Mouse (Mus musculus) ES-E14 (cell line): ENCODE data around the gene Myo1b. TPM values are rescaled to one million over a fixed set of nuclear protein-coding genes. Genes with fewer than 3 reads are reported as not detected.

ENCODE experiments used
- DNase-seq: peaks from one replicate; pipeline ENCODE4 v3.0.0-alpha.2; 2013; ENCODE audit warnings: low read depth, low spot score
- H3K27ac ChIP-seq: 2 replicates; pipeline ENCODE4 v1.5.1; 2012; ENCODE audit warnings: low read depth, mild to moderate bottlenecking, low read length, moderate library complexity, mixed read lengths; ENCODE audit not compliant: poor library complexity, insufficient read depth, severe bottlenecking
- H3K36me3 ChIP-seq: 2 replicates; pipeline ENCODE4 v1.6.1; 2012; ENCODE audit warnings: mild to moderate bottlenecking, low read length, moderate library complexity, mixed read lengths; ENCODE audit not compliant: control insufficient read depth, poor library complexity, insufficient read depth, severe bottlenecking
- H3K4me1 ChIP-seq, 2 experiments: fragments of 150-350 bp in 1 of 2; sonication (generic) in 1 of 2; 2 replicates each; pipeline ENCODE4 v1.6.1; 2012; ENCODE audit warnings: low read length in 2 of 2, mild to moderate bottlenecking in 1 of 2, mixed read lengths in 1 of 2; ENCODE audit not compliant: control insufficient read depth in 2 of 2, insufficient read depth in 2 of 2, poor library complexity in 1 of 2
- H3K4me3 ChIP-seq, 2 experiments: fragments of 150-350 bp in 1 of 2; sonication (generic) in 1 of 2; 2 replicates each; pipeline ENCODE4 v1.5.1; 2012; ENCODE audit warnings: low read length in 2 of 2, low read depth in 1 of 2, mild to moderate bottlenecking in 1 of 2, mixed read lengths in 1 of 2; ENCODE audit not compliant: insufficient read depth in 1 of 2, poor library complexity in 1 of 2, severe bottlenecking in 1 of 2
- H3K9ac ChIP-seq: 2 replicates; pipeline ENCODE4 v1.6.1; 2012; ENCODE audit warnings: low read depth, mild to moderate bottlenecking, low read length, mixed read lengths; ENCODE audit not compliant: poor library complexity, insufficient read depth, severe bottlenecking
- H3K9me3 ChIP-seq: fragments of 150-350 bp; sonication (generic); 2 replicates; pipeline ENCODE4 v1.6.1; 2012; ENCODE audit warnings: low read depth, mild to moderate bottlenecking, low read length; ENCODE audit not compliant: control insufficient read depth, insufficient read depth
- CHD2 ChIP-seq: IDR thresholded peaks from 2 replicates; pipeline ENCODE4 v1.6.1; 2014; ENCODE audit warnings: mild to moderate bottlenecking, low read depth, low read length, inconsistent platforms
- HCFC1 ChIP-seq: IDR thresholded peaks from 2 replicates; pipeline ENCODE4 v1.6.1; 2012; ENCODE audit warnings: low read length, inconsistent platforms, borderline replicate concordance; ENCODE audit not compliant: insufficient read depth
- MAFK ChIP-seq: IDR thresholded peaks from 2 replicates; pipeline ENCODE4 v1.6.1; 2014; ENCODE audit warnings: mild to moderate bottlenecking, low read depth, low read length, inconsistent platforms; ENCODE audit not compliant: insufficient read depth
- ZC3H11A ChIP-seq: IDR thresholded peaks from 2 replicates; pipeline ENCODE4 v1.6.1; 2012; ENCODE audit warnings: low read depth, mild to moderate bottlenecking, inconsistent platforms, low read length, borderline replicate concordance
- ZNF384 ChIP-seq: IDR thresholded peaks from 2 replicates; pipeline ENCODE4 v1.6.1; 2012; ENCODE audit warnings: low read depth, low read length, inconsistent platforms
- in situ Hi-C, 2 experiments: fragments of 600-800 bp; cut with MboI; formaldehyde crosslinking; loops; one replicate each; pipeline ENCODE4 v1.15.1; 2025; ENCODE audit warnings: low sequenced_read_pairs in 2 of 2, inconsistent platforms in 1 of 2; ENCODE audit not compliant: unreplicated experiment in 2 of 2
- total RNA-seq: library from RNA; depleted of rRNA; stranded (reverse); fragments of 300-350 nt; gene quantifications from 2 replicates; pipeline ENCODE4 v1.2.3, GENCODE M21; 2012

Myo1b gene
- total RNA-seq, 1 experiment = 26.0 TPM

DNA sequence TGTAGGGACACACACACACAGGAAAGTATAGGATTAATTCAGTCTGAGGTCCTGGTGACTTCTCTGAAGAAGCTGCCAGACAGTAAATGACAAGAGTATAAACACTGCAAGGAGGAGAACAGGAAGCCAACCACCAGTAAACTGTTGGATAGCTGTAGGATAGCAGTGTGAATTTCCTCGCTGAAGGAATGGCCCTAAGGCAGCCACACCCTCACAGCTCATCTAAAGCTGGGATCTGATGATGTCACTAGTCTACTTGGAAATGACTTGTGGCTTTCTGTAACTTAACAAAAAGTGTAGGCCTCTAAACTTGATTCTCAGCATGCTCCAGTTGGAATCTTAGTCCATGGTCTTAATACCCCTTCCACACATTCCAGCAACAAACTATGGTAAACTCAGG, 100.2 kb downstream of the Myo1b start:
- no peak for DNase-seq
- Histone ChIP-seq H3K9ac (no peak overlapping the region), H3K9me3 (no peaks in the 10 kb centered on the region), H3K27ac (no peak overlapping the region), H3K4me3 (no peak overlapping the region), H3K36me3 (no peaks in the 10 kb centered on the region), H3K4me1 (no peaks in the 10 kb centered on the region)
- in situ Hi-C loops = no loop called here
- TF ChIP-seq MAFK = no peak
- TF ChIP-seq ZC3H11A = no peak
- TF ChIP-seq CHD2 = no peak
- TF ChIP-seq ZNF384 = no peak
- TF ChIP-seq HCFC1 = no peak

DNA sequence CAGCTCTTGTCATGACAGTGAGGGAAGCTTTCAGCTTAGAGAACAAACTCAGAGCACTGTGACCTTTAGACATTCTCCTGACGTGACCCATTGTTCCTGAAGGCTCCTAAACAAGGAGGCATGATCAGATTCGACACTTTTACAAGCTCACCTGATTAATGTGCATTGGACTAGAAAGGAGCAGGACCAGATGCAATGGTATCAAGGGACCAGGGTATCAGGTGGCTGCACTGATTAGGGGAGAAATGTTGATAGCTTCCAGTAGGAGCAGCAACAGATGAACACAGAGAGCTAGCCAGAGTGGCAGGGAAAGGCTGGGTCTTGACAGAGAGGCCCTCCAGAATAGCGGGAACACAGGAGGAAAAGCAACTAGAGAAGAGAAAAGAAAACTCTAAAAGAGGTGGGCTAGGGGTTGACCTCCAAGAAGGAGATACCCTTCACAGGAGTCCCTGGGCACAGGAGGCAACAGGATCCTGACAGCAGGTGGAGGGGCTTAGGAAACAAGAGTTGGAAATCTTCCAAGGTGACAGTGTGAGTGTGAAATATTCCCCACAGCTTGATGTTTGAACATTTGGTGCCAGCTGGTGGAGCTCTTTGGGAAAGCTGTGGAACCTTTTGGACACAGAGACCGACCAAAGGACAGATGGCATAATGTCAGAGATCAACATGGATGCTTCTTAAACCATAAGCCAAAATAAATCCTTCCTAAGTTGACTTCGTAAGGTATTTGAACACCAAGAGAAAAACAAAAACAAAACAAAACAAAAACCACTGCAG, 100.8 kb downstream of the Myo1b start:
- no peaks in the 10 kb centered on the region for H3K9me3 ChIP-seq
- in situ Hi-C loops = no loop called here
- no peak for TF ChIP-seq CHD2
- TF ChIP-seq ZC3H11A = no peak
- TF ChIP-seq MAFK = no peak
- no peak for DNase-seq
- no peaks in the 10 kb centered on the region for H3K4me1 ChIP-seq
- no peak overlapping the region for H3K4me3 ChIP-seq
- H3K9ac ChIP-seq = no peak overlapping the region
- no peaks in the 10 kb centered on the region for H3K36me3 ChIP-seq
- no peak overlapping the region for H3K27ac ChIP-seq

DNA sequence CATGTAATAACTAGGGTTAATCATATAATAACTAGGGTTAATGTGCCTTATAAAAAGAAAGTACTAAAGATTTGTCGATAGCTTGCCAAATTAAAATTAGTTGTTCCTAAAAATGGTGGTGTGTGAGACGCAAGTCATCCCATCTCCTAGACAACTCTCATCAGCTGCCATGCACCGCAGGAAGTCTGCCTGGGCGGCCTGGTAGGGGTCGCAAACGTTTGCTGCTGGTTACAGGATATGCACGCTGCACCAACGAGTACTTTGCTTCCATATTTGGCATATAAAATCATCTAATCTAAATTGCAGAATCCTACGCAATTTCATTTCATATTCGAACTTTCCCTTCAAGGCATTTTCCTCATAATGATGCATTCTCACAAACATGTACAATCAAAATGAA, 107.0 kb downstream of the Myo1b start:
- Histone ChIP-seq H3K27ac (no peak overlapping the region), H3K36me3 (no peaks in the 10 kb centered on the region), H3K4me3 (no peak overlapping the region), H3K9ac (no peak overlapping the region), H3K9me3 (no peaks in the 10 kb centered on the region), H3K4me1 (no peaks in the 10 kb centered on the region)
- TF ChIP-seq CHD2 (no peak), HCFC1 (no peak), MAFK (no peak), ZC3H11A (no peak), ZNF384 (no peak)
- in situ Hi-C loops = no loop called here
- no peak for DNase-seq

DNA sequence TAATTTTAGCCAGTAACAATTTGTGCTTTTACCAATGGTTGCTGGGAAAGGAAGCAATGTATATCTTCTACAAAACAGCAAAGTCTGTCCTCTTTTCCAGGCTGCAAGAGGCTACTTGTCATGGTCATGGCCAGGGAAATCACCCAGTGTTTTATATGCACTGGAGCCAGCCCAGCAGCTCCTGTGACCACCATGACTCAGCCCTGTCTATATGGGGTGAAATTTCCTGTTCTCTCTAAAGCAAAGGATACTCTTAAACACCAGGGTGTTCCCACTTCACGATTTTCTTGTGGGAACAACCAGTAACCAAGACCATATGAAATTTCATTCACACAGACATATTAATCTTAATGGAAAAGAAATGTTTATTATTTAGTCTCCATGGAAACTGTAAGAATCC, 107.6 kb downstream of the Myo1b start:
- Histone ChIP-seq H3K36me3 (no peaks in the 10 kb centered on the region), H3K27ac (no peak overlapping the region), H3K4me3 (no peak overlapping the region), H3K4me1 (no peaks in the 10 kb centered on the region), H3K9ac (no peak overlapping the region), H3K9me3 (no peaks in the 10 kb centered on the region)
- TF ChIP-seq MAFK (no peak), CHD2 (no peak)
- DNase-seq = no peak
- in situ Hi-C loops = no loop called here

DNA sequence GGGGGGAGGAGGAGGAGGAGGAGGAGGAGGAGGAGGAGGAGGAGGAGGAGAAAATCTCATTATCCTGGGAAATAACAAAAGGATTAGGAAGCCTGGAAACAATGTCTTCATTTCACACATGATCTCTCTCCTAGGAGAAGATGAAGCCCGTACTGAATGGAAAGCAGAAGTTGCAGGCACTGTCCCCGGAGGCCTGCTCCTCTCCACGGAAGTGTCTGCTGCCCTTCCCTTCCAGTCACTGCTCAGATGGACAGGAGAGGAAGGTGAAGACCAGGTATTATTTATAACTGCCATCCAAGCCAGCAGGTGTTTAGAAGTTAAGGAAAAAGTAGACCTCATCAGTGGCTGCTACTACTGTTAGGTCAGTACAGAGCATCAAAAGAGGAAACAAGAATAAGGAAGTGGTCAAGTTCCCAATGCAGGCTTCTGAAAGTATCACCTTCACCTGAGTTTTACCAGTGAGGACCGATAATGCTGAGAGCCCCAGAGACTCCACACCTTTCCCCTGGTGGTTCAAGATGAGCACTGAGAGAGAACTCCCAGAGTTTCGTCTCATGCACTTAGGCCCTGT, 110.7 kb downstream of the Myo1b start:
- H3K4me3 ChIP-seq = no peak overlapping the region
- DNase-seq = no peak
- H3K9ac ChIP-seq = no peak overlapping the region
- H3K36me3 ChIP-seq = no peaks in the 10 kb centered on the region
- H3K9me3 ChIP-seq = no peaks in the 10 kb centered on the region
- H3K4me1 ChIP-seq = no peaks in the 10 kb centered on the region
- no peak overlapping the region for H3K27ac ChIP-seq
- in situ Hi-C loops = no loop called here
- TF ChIP-seq MAFK (no peak), ZNF384 (no peak), HCFC1 (no peak), CHD2 (no peak), ZC3H11A (no peak)
